ENCODE assay signal across 24 mouse cellular contexts in the genomic region with DNA sequence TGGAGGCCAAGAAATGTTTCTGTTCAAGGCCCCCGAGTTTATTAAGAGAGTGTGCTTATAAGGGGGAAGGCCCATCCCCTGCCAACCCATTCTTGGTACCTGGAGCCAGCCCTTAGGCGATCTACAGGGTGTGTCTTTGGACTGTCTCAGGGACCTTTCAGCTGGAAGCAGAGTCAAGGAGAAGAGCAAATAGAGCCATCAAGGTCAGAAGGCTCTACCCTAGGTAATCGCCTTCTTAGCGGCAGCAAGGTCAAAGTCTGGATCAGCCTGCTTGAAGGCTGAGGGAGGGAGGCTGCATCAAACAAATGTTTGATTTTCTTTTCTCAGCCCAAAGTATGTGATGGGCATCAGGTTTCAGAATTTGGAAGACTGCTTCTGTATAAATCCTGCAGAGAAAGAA.
"Had no signal": no experiment of that assay in that cellular context is flagged by ENCODE, and none has a peak within 500 bp of the region (broad histone marks: within the 10 kb centered on the region; RNA-seq: fewer than 3 reads in every experiment).

No protein-coding gene starts in this region.

- H3K4me3 ChIP-seq: layer of hippocampus, adult 2 months; left cerebral cortex, adult 2 months; limb, embryonic 12.5 days; limb, embryonic 15.5 days; megakaryocyte, embryonic 14.5 days; midbrain, embryonic 10.5 days; midbrain, embryonic 13.5 days; myocyte; neural tube, embryonic 13.5 days had no signal

- H3K27ac ChIP-seq: layer of hippocampus, adult 2 months; left cerebral cortex, adult 2 months; limb, embryonic 12.5 days; limb, embryonic 15.5 days; liver, embryonic 14.5 days; midbrain, embryonic 10.5 days; midbrain, embryonic 13.5 days; neural tube, embryonic 13.5 days; stomach, postnatal 0 days had no signal

- ATAC-seq: liver, postnatal 0 days; lung, postnatal 0 days; midbrain, embryonic 13.5 days; midbrain, embryonic 16.5 days had no signal

- H3K9me3 ChIP-seq: limb, embryonic 12.5 days; limb, embryonic 15.5 days; megakaryocyte, embryonic 14.5 days; midbrain, embryonic 10.5 days; midbrain, embryonic 13.5 days; neural tube, embryonic 13.5 days had no signal

- H3K27me3 ChIP-seq: limb, embryonic 12.5 days; limb, embryonic 15.5 days; midbrain, embryonic 13.5 days; neural tube, embryonic 13.5 days had no signal

- DNase-seq: kidney, adult 9 months; kidney, postnatal 14 days; kidney, postnatal 4 days; layer of hippocampus, adult 9-11 months; liver, postnatal 0 days; lung, embryonic 14.5 days; right cerebral cortex, adult 18-20 months; right cerebral cortex, postnatal 14 days; right cerebral cortex, postnatal 4 days; thymus, postnatal 25 days had no signal

- H3K9ac ChIP-seq: limb, embryonic 12.5 days; limb, embryonic 15.5 days; liver, embryonic 14.5 days; liver, postnatal 0 days; lung, embryonic 14.5 days; midbrain, embryonic 13.5 days; neural tube, embryonic 13.5 days had no signal

- H3K36me3 ChIP-seq: limb, embryonic 12.5 days; limb, embryonic 15.5 days; midbrain, embryonic 10.5 days; midbrain, embryonic 13.5 days; neural tube, embryonic 13.5 days had no signal

- H3K4me2 ChIP-seq: limb, embryonic 12.5 days; limb, embryonic 15.5 days; liver, embryonic 11.5 days; lung, embryonic 14.5 days; midbrain, embryonic 13.5 days; neural tube, embryonic 13.5 days had no signal
